Mouse (Mus musculus) right cerebral cortex, adult 2 months (tissue): ENCODE measurements around the gene Prkrip1.
"Not testable (repeated sequence)": the region's sequence is repeated elsewhere in the genome, so short reads cannot be mapped to it uniquely, and the experiment has no call there.

ENCODE experiments used
- DNase-seq, 2 experiments: peaks; one replicate each; pipeline ENCODE4 v3.0.0; 2021 to 2022; ENCODE audit warnings: low spot score in 2 of 2

The Prkrip1 gene

GRCm38 (mm10) chr5:136211341-136212102, 12.8 kb upstream of the Prkrip1 start:
- DNase-seq: not testable (repeated sequence)

- no peak for DNase-seq
Measured at GRCm38 (mm10) chr5:136210549-136210948, 11.8 kb upstream of the Prkrip1 start.

GRCm38 (mm10) chr5:136201832-136202231, 3.1 kb upstream of the Prkrip1 start:
- peak; percentile 74 to 77 for DNase-seq

- DNase-seq: peak in 1 of 2 experiments; percentile 22
Measured at GRCm38 (mm10) chr5:136199526-136199925, 763 bp upstream of the Prkrip1 start.

- DNase-seq: no peak
Measured at GRCm38 (mm10) chr5:136191870-136192269, 6.9 kb downstream of the Prkrip1 start.

- DNase-seq: peak; percentile 61 to 74
Measured at GRCm38 (mm10) chr5:136186723-136187122, 12.0 kb downstream of the Prkrip1 start.

GRCm38 (mm10) chr5:136183766-136184165, 15.0 kb downstream of the Prkrip1 start:
- DNase-seq: no peak

GRCm38 (mm10) chr5:136182830-136183229, 15.9 kb downstream of the Prkrip1 start:
- no peak for DNase-seq

- peak; percentile 44 to 47 for DNase-seq
Measured at GRCm38 (mm10) chr5:136182049-136182448, 16.7 kb downstream of the Prkrip1 start.

- no peak for DNase-seq
Measured at GRCm38 (mm10) chr5:136181197-136181596, 17.6 kb downstream of the Prkrip1 start.

- DNase-seq: no peak
Measured at GRCm38 (mm10) chr5:136179594-136179993, 19.2 kb downstream of the Prkrip1 start.

GRCm38 (mm10) chr5:136173606-136174463, 24.9 kb downstream of the Prkrip1 start:
- peak; percentile 53 to 65 for DNase-seq

GRCm38 (mm10) chr5:136172939-136173338, 25.8 kb downstream of the Prkrip1 start:
- no peak for DNase-seq

- DNase-seq: peak; percentile 19 to 21
Measured at GRCm38 (mm10) chr5:136171363-136172341, 27.1 kb downstream of the Prkrip1 start.

- DNase-seq: peak; percentile 88 to 89
Measured at GRCm38 (mm10) chr5:136170512-136171362, 28.0 kb downstream of the Prkrip1 start, which contains the start of gene Orai2. Gene Orai2, minus strand, starts transcription at chr5:136170713.

GRCm38 (mm10) chr5:136169626-136170511, 28.9 kb downstream of the Prkrip1 start:
- DNase-seq: peak; percentile 50 to 59

- DNase-seq: no peak
Measured at GRCm38 (mm10) chr5:136168071-136168470, 30.7 kb downstream of the Prkrip1 start.

GRCm38 (mm10) chr5:136167296-136167695, 31.5 kb downstream of the Prkrip1 start:
- DNase-seq: no peak

- no peak for DNase-seq
Measured at GRCm38 (mm10) chr5:136165246-136165645, 33.5 kb downstream of the Prkrip1 start.
